Mouse (Mus musculus): Measurements from ENCODE around the gene Rhbdl3. TPM values are rescaled to one million over a fixed set of nuclear protein-coding genes. Genes with fewer than 3 reads are reported as not detected.
A peak's percentile ranks its signal among the peaks of the same experiment; 100 is the strongest.

The Rhbdl3 gene
- 0.34 and 0.85 TPM in 2 replicates for polyA plus RNA-seq (2016; fragmentation: Nextera tagmentation; extraction: Ambion mirVana)

GRCm38 (mm10) chr11:80300551-80301315 lies at the start of gene Rhbdl3:
TSS of gene Rhbdl3 (plus strand) at chr11:80300912.
- peak; percentile 71 for DNase-seq (ENCODE audit: low spot score)
- peak within 1 kb of the TSS; percentile 76 for H3K27ac ChIP-seq

GRCm38 (mm10) chr11:80264137-80264536 lies 36.6 kb upstream of the Rhbdl3 start:
- H3K27me3 ChIP-seq (ENCODE audit: low read depth, poor library complexity, severe bottlenecking), result no peaks in the 10 kb centered on the region
- H3K36me3 ChIP-seq, result peaks cover 77% of the 10 kb centered on the region
- WGBS, result 95% methylated on average over 8 of the region's 8 CpGs
- no peak for DNase-seq (ENCODE audit: low spot score)
- no peaks in the 10 kb centered on the region for H3K9me3 ChIP-seq (replicated peaks)
- H3K4me1 ChIP-seq, result no peaks in the 10 kb centered on the region
- no peak overlapping the region for H3K27ac ChIP-seq
- no peak overlapping the region for H3K4me3 ChIP-seq

More at GRCm38 (mm10) chr11:80300551-80301315, at the start of gene Rhbdl3:
- Histone ChIP-seq H3K4me3 (peak within 1 kb of the TSS; percentile 81), H3K27me3 (ENCODE audit: low read depth, poor library complexity, severe bottlenecking) (peaks cover 82% of the 10 kb centered on the region), H3K9me3 (replicated peaks) (no peaks in the 10 kb centered on the region), H3K4me1 (peaks cover 34% of the 10 kb centered on the region), H3K36me3 (no peaks in the 10 kb centered on the region)
- WGBS, result under 1% methylated on average over 78 of the region's 81 CpGs

- H3K27ac ChIP-seq, result no peak overlapping the region
- WGBS, result 84% methylated on average over 5 of the region's 5 CpGs
- no peaks in the 10 kb centered on the region for H3K4me1 ChIP-seq
- H3K27me3 ChIP-seq (ENCODE audit: low read depth, poor library complexity, severe bottlenecking), result no peaks in the 10 kb centered on the region
- no peak for DNase-seq (ENCODE audit: low spot score)
- H3K4me3 ChIP-seq, result no peak overlapping the region
- no peaks in the 10 kb centered on the region for H3K9me3 ChIP-seq (replicated peaks)
- peaks cover 18% of the 10 kb centered on the region for H3K36me3 ChIP-seq
Measured at GRCm38 (mm10) chr11:80271096-80271495, 29.6 kb upstream of the Rhbdl3 start.

- H3K9me3 ChIP-seq (replicated peaks), result no peaks in the 10 kb centered on the region
- H3K27ac ChIP-seq, result no peak overlapping the region
- no peaks in the 10 kb centered on the region for H3K27me3 ChIP-seq (ENCODE audit: low read depth, poor library complexity, severe bottlenecking)
- no peak overlapping the region for H3K4me3 ChIP-seq
- 71% methylated on average over 3 of the region's 3 CpGs for WGBS
- DNase-seq (ENCODE audit: low spot score), result no peak
- no peaks in the 10 kb centered on the region for H3K4me1 ChIP-seq
- no peaks in the 10 kb centered on the region for H3K36me3 ChIP-seq
Measured at GRCm38 (mm10) chr11:80275011-80275410, 25.7 kb upstream of the Rhbdl3 start.

GRCm38 (mm10) chr11:80278054-80278453 lies 22.7 kb upstream of the Rhbdl3 start:
- Histone ChIP-seq H3K4me3 (no peak overlapping the region), H3K9me3 (replicated peaks) (no peaks in the 10 kb centered on the region), H3K27ac (no peak overlapping the region), H3K36me3 (no peaks in the 10 kb centered on the region), H3K4me1 (no peaks in the 10 kb centered on the region), H3K27me3 (ENCODE audit: low read depth, poor library complexity, severe bottlenecking) (no peaks in the 10 kb centered on the region)
- 75% methylated on average over 2 of the region's 2 CpGs for WGBS
- DNase-seq (ENCODE audit: low spot score), result no peak

GRCm38 (mm10) chr11:80283786-80284185 lies 16.9 kb upstream of the Rhbdl3 start:
- DNase-seq (ENCODE audit: low spot score), result no peak
- Histone ChIP-seq H3K9me3 (replicated peaks) (no peaks in the 10 kb centered on the region), H3K27me3 (ENCODE audit: low read depth, poor library complexity, severe bottlenecking) (no peaks in the 10 kb centered on the region), H3K4me1 (peaks cover 5% of the 10 kb centered on the region), H3K27ac (no peak overlapping the region), H3K36me3 (no peaks in the 10 kb centered on the region), H3K4me3 (no peak overlapping the region)
- WGBS, result 82% methylated on average over 3 of the region's 3 CpGs

GRCm38 (mm10) chr11:80284641-80285040 lies 16.1 kb upstream of the Rhbdl3 start:
- Histone ChIP-seq H3K36me3 (no peaks in the 10 kb centered on the region), H3K4me1 (peaks cover 9% of the 10 kb centered on the region), H3K27me3 (ENCODE audit: low read depth, poor library complexity, severe bottlenecking) (no peaks in the 10 kb centered on the region), H3K9me3 (replicated peaks) (no peaks in the 10 kb centered on the region), H3K4me3 (no peak overlapping the region), H3K27ac (no peak overlapping the region)
- WGBS, result 53% methylated on average over 6 of the region's 6 CpGs
- no peak for DNase-seq (ENCODE audit: low spot score)

- Histone ChIP-seq H3K9me3 (replicated peaks) (no peaks in the 10 kb centered on the region), H3K4me3 (no peak overlapping the region), H3K27me3 (ENCODE audit: low read depth, poor library complexity, severe bottlenecking) (no peaks in the 10 kb centered on the region), H3K4me1 (peaks cover 20% of the 10 kb centered on the region), H3K27ac (no peak overlapping the region), H3K36me3 (no peaks in the 10 kb centered on the region)
- WGBS, result 24% methylated on average over 5 of the region's 5 CpGs
- DNase-seq (ENCODE audit: low spot score), result peak; percentile 80
Measured at GRCm38 (mm10) chr11:80287150-80287549, 13.6 kb upstream of the Rhbdl3 start.

GRCm38 (mm10) chr11:80289701-80290445 lies 10.8 kb upstream of the Rhbdl3 start:
- DNase-seq (ENCODE audit: low spot score), result peak; percentile 76
- Histone ChIP-seq H3K4me3 (peak overlapping the region; percentile 47), H3K27ac (no peak overlapping the region), H3K9me3 (replicated peaks) (no peaks in the 10 kb centered on the region), H3K4me1 (peaks cover 25% of the 10 kb centered on the region), H3K27me3 (ENCODE audit: low read depth, poor library complexity, severe bottlenecking) (peaks cover 12% of the 10 kb centered on the region; the same call in 1 of the 2 replicates), H3K36me3 (no peaks in the 10 kb centered on the region)
- WGBS, result 2% methylated on average over 23 of the region's 23 CpGs

- H3K36me3 ChIP-seq, result no peaks in the 10 kb centered on the region
- peaks cover 35% of the 10 kb centered on the region for H3K4me1 ChIP-seq
- DNase-seq (ENCODE audit: low spot score), result no peak
- H3K27ac ChIP-seq, result no peak overlapping the region
- H3K9me3 ChIP-seq (replicated peaks), result no peaks in the 10 kb centered on the region
- 78% methylated on average over 2 of the region's 2 CpGs for WGBS
- no peak overlapping the region for H3K4me3 ChIP-seq
- peaks cover 24% of the 10 kb centered on the region for H3K27me3 ChIP-seq (ENCODE audit: low read depth, poor library complexity, severe bottlenecking)
Measured at GRCm38 (mm10) chr11:80291004-80291403, 9.7 kb upstream of the Rhbdl3 start.

- Histone ChIP-seq H3K27ac (no peak overlapping the region), H3K27me3 (ENCODE audit: low read depth, poor library complexity, severe bottlenecking) (peaks cover 38% of the 10 kb centered on the region), H3K9me3 (replicated peaks) (no peaks in the 10 kb centered on the region), H3K4me1 (peaks cover 35% of the 10 kb centered on the region), H3K36me3 (no peaks in the 10 kb centered on the region), H3K4me3 (no peak overlapping the region)
- 65% methylated on average over 7 of the region's 7 CpGs for WGBS
- no peak for DNase-seq (ENCODE audit: low spot score)
Measured at GRCm38 (mm10) chr11:80292463-80292862, 8.2 kb upstream of the Rhbdl3 start.

GRCm38 (mm10) chr11:80295066-80295465 lies 5.6 kb upstream of the Rhbdl3 start:
- no peak overlapping the region for H3K27ac ChIP-seq
- no peaks in the 10 kb centered on the region for H3K36me3 ChIP-seq
- no peak overlapping the region for H3K4me3 ChIP-seq
- no peak for DNase-seq (ENCODE audit: low spot score)
- peaks cover 64% of the 10 kb centered on the region for H3K27me3 ChIP-seq (ENCODE audit: low read depth, poor library complexity, severe bottlenecking)
- H3K9me3 ChIP-seq (replicated peaks), result no peaks in the 10 kb centered on the region
- H3K4me1 ChIP-seq, result peaks cover 31% of the 10 kb centered on the region
- 10% methylated on average over 9 of the region's 9 CpGs for WGBS

GRCm38 (mm10) chr11:80295785-80296184 lies 4.9 kb upstream of the Rhbdl3 start:
- Histone ChIP-seq H3K4me3 (no peak overlapping the region), H3K36me3 (no peaks in the 10 kb centered on the region), H3K4me1 (peaks cover 32% of the 10 kb centered on the region), H3K27me3 (ENCODE audit: low read depth, poor library complexity, severe bottlenecking) (peaks cover 71% of the 10 kb centered on the region), H3K9me3 (replicated peaks) (no peaks in the 10 kb centered on the region), H3K27ac (no peak overlapping the region)
- no peak for DNase-seq (ENCODE audit: low spot score)
- WGBS, result 29% methylated on average over 14 of the region's 14 CpGs

Data from limb, embryonic 10.5 days (tissue).